Mouse (Mus musculus) CH12F3 (cell line): Measurements from ENCODE around the gene Chst11.

Experiments used
- in situ Hi-C: fragments of 300-500 bp; cut with MboI; formaldehyde crosslinking; loops from 2 replicates; pipeline ENCODE4 v1.14.3; 2020; ENCODE audit warnings: low sequenced_read_pairs

Chst11 gene

DNA sequence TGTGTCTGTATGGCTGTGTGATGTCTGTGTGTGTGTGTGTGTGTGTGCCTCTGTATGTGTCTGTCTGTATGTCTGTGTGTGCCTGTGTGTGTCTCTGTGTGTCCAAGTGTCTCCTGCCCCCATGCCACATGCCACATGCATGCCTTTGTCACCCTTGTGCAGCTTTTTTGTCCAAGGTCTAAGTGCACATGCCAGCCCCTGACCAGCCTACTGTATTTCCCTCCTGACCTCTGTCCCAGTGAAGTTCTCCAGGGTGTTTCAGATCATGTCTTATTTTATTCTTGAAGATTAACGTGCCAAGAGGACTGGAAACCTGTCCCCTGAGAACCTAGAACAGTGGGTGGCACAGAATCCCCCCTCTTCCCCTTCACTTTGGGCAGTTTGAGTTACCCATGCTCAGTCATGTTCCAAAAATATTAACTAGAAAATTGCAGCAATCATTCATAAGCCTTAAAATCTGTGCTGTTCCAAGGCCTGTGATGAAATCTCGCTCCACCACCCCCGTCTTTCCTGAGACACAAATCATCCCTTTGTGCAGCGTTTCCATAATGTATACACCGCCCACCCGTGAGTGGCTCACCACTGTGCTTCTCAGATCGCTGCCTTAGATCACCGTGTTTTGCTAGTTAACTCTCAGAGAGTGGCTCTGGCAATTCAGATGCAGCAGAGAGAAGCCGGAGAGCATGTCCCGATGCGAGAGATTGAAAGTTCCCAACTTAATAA is 180.4 kb downstream of the Chst11 start:
- in situ Hi-C loops: no loop called here

DNA sequence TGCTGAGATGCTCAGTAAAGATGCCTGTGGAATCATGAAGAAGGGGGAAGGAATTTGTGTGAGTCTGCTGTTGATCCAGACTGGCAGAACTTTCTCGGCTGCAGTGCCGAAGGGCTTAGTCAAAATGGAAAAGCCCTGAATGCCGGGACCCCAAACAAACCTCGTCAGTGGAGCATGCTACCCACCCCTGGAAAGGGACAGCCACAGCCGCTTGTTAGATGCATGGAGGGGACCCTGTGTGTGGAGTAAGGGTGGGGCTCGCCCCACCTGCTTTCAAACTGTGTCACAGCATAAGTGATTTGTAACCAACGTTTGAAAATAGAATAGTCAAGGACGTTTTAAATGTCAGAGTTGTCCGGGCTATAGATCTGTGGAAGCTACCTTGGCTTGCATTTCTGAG is 181.0 kb downstream of the Chst11 start:
- in situ Hi-C loops: no loop called here

DNA sequence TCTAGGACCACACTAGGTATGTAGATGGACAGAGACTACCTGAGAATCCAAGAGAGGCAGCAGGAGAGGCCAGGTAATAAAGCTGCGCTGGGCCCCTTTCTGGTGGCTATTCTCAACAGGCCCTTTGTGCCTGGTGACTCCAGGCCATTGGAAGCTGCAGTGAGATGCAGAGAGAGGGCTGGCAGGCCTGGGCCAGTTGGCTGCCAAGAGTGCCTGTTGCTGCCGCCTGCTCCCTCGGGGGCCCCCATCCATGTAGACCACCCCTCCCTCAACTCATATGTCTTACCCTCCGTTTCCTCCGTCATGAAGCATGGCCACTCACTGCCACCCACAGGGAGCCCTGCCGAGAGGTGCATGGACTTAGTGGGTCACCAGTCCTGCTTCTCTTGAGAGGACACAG is 182.2 kb downstream of the Chst11 start:
- in situ Hi-C loops: no loop called here

DNA sequence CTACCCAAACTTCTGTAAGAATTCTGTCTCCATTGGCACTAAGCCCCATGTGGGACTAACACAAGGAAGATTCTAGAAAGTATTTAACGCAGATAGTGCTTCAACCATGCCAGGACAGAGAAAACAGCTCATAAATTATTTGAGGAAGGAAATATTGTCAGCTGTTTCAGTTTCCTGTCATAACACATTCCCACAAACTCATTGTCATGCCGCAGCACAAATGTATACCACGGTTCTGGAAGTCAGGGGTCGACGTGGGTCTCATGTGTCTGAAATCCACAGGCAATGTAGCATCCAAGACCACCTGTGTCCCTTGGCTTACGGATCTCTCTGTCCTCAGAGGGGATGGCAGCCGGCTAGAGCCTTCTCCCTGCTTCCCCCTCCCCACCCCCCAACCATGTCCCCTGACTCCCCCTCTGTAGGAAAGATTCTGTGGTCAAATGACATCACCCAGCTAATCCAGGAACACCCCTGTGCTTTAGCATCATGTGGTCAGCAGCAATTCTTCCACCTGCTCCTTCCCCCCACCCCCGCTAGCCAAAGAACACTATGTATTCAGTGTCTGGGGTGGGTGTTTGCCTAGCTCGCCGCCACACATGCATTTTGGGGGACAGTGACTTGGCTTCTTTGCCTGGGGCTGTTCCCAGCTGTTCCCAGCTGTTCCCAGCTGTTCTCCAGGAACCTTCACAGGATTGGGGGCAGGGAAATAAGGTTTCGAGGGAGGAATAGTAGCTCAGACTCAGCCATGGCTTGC is 183.2 kb downstream of the Chst11 start:
- in situ Hi-C loops: no loop called here

DNA sequence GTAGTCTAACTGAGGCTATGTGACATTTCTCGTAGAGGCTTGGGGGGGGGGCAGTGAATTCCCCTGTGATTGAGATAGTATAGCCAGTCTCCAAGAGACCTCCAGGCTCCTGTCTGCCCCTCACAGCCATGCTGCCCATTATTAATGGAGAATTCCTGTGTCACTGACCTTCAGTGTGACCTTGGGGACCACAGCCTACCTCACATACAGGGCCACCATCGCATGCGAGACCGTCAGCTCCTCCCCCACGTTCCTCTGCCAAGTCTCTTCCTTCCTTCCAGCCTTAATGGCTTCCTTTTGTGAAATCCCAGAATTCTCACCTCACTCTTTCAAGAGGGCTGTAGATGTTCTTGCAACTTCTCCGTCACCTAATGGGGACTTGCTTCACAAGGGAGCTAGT is 184.3 kb downstream of the Chst11 start:
- in situ Hi-C loops: no loop called here

DNA sequence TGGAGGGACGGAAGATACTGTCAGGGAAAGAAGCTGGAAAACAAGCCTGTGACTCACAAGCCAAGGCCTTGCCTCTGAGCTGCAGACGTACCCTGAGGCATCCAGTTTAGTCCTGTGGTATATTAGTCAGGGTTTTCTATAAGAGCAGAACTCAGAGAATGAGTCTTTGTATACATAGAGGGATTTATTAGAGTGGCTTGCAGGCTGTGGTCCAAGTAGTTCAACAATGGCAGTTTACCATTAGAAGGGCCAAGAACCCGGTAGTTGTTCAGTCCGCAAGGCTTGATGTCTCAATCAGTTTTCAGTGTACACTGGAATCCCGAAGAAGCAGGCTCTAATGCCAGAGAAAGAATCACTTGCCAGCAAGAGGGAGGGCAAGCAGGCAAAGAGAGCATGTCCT is 192.9 kb downstream of the Chst11 start:
- in situ Hi-C loops: no loop called here

DNA sequence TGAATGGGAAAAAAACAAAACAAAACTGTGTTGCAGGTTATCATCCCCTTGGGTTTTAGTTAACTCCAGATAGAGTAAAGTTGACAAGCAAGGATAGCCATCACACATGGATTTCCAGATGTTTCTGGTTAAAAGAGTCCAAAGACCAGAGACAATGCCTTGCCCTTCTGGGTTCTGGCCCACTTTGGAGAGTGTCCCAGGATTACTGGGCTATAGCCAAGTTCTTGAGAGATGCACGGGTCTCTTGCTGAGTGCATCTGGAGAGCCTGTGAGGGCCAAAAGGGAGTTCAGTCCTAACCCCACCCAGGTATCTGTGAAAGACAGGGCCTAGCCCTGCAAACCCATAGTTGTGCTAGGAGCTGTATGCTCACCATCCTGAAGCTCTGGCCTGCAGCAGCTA is 193.4 kb downstream of the Chst11 start:
- in situ Hi-C loops: no loop called here

DNA sequence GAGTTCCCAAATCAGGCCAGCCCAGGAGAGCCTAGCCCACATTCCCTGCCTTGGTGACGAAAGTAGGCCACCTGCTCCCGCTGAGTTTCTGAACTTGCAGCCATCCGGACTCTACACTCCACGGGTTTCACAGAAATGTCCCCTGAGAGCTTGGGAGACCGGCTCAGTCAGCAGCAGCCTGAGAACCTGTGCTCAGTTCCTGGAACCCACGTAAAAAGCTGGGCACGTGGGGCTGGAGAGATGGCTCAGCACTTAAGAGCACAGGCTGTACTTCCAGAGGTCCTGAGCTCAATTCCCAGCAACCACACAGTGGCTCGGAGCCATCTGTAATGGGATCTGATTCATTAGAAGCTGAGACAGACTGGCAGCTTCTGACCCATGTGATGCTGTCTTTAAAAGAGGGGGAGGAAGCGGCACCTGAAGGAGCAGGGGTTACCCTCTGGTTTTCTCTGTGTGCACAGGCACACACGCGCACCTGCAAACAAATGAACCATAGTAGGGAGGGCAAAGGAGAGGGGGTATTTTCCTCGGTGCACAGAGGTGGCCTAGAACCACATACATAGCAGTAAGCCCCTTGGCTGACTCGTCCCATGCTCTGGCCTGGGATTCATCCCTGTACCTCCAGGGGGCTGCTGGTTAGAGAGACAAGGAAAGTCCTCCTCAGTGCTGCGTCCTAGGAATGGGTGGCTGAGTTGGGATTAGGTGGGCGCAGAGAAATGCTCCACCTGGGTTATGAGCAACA is 196.7 kb downstream of the Chst11 start:
- in situ Hi-C loops: no loop called here

DNA sequence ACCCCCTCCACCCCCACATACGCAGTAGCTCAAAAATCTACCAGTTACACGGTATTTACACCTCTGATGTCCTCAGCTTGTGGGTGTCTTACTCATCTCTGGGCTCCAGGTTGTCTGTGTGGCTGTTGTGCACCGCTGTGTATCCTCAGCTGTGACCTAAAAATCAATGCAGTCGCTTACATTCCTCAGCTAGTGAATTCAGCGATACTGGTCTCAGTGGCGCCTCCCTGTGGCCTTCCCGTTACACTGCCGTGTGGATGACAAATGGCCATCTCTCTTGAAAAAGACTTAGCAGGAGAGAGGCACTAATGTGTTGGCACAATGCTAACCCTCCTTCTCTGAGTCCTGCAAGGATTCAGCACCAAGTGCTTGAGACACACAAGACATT is 197.3 kb downstream of the Chst11 start:
- in situ Hi-C loops: no loop called here

DNA sequence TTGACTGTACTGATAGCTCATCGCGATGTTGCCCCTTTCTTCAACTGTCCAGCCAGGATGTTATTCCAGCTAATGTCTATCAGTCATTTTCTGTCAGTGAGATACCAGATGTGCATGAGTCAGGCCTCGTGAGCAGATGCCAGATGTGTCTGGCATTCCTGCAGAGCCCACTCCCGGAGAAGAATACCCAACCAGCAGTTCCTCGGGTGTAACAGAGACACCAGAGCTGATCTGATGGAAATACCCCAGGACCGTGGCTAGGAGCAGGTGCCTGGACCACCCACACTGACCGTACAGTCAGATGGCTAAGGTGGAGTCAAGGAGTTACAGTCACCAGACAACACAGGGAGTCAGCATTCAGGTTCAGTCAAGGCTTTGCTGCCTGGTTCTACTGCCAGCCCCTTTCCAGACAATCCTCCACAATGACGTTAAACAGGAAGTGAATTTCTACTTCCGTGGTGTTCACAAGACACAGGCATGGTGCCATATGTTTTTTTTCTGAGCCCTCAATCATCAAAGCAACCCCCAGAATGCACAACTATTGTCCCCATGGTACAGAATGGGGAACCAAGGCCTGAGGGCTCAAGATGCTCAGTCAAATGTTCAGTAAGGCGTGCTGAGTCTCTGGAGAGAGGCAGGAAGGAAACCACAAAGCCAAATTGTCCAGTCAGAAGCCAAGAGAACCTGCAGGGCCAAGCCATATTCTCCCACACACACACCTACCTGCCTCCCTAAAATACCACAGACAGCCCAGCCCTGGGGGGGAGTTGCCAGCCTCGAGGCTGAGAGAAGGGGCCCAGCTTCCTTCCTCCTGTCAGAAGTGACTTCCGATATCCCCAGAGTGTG is 198.6 kb downstream of the Chst11 start:
- in situ Hi-C loops: no loop called here

DNA sequence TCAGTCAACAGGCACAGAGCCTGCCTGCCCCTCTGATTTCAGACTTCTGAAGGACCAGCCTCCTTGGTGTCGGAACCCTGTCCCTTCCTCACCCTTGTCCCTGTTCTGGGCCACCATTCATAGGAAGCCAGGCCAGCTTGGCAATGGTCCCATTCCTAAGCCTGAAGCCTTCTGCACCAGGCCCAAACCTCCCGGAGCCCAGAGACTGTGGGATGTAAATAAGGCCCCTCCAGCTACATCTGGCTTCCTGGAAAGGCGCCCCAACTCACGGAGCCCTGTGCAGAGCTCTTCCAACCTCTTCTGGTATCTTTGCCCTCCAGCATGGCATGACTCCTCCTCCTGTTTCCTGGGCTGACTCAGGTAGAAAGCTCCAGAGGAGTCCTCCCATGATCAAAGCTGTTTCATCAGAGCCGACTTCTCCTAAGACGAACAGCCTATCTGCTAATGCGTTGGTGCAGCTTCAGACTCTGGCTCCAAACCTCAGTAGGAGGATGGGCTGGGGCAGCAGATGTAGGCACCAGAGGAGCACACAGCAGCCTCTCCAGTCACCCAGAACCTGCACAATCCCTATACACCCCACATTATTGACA is 199.3 kb downstream of the Chst11 start:
- in situ Hi-C loops: no loop called here

DNA sequence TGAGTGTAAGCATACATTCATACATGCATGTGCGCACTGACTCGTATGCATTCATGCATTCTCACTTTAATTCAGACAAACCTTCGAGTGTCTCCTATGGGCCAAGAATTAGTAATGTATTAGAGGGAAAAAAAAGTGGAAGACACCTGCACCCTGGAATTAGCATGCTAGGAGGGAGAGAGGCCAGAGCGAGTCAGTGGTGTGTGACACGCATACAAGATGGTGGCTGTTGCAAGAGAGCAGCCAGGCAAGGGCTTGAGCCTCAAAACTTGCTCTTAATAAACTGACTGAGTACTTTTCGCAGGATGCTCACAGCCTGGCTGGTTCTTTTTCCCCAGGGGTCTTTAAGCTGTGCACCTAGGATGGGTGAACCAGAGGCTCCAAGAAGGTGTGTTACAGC is 199.8 kb downstream of the Chst11 start:
- in situ Hi-C loops: no loop called here

DNA sequence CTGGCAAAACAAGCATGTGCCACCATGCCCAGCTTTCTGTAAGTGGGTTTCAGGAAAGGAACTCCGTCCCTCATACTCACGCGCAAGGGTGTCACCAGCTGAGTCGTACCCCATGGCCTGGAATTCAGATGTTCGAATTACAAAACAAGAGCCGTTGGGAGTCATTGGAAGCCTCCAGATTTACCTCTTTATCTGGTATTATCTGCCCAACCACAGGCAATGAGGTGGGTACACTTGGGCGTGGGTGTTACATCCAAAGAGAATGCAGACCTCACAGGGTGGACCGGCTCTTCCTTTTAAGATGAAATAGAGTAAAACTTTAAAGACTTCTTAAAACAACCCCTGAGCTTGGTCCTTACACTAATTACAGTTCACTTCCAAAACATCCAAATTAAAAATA is 200.9 kb downstream of the Chst11 start:
- in situ Hi-C loops: no loop called here

DNA sequence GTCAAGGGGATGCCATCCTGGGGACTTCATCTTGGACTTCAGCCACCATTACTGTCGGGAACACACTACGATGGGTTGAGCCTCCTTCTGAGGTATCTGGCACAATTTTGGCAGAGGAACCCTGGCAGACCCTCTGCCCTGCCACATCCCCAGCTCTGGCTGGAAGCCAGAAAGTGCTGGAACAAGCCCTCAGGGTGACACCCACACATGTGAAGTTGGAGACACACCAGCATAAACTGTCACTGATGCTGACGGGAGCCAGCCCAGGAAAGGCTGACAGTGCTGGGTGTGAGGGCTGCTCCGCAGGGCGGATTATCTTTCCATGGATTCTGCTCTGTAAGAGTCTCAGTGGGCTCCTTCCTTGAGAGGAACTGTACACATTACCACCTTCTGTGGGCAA is 201.7 kb downstream of the Chst11 start:
- in situ Hi-C loops: no loop called here

DNA sequence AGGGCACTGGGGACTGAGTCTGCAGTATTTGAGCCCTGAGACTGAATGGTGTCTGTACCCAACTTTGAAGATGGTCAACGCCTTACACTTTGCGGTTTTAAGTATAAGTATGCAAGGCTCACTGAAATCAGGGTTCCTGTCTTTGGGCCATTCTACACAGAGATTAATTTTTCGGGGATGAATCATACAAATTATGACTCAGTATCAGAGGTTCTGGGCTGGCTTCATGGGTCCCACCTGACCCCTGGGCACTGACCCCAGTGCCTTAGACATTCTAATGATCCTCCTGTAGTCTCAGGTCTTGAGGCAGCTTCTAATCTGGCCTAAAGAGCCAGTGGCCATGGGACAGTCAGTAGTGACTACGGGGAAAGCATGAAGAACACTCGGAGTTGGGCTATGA is 203.8 kb downstream of the Chst11 start:
- in situ Hi-C loops: no loop called here

DNA sequence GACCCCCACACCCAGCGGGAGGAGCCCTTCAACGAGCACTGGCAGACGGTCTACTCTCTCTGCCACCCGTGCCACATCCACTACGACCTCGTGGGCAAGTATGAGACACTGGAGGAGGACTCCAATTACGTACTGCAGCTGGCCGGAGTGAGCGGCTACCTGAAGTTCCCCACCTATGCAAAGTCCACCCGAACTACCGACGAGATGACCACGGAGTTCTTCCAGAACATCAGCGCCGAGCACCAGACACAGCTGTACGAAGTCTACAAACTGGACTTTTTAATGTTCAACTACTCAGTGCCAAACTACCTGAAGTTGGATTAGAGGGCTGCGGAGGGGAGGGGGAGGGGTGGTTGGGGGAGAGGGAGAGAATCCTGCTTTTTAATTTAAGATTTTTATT is 206.2 kb downstream of the Chst11 start:
- in situ Hi-C loops: no loop called here

DNA sequence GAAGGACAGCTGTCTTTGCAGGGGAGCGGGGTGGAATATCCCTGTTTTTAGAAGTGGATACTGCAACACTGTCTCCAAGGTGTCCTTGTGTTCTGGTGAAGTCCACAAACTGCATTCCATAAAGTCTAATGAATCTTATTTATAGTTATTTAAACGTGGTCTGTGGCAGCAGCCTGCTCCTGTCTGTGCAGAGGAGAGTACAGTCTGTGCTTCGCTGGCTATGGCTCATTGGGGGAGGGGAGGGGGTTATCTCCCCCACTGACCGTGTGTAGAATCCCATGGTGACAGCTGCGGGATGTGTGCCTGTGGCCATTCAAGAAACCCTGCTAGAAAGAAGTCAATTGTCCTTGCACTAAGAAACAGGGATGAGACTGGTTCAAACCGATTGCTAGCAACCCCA is 206.7 kb downstream of the Chst11 start:
- in situ Hi-C loops: no loop called here

DNA sequence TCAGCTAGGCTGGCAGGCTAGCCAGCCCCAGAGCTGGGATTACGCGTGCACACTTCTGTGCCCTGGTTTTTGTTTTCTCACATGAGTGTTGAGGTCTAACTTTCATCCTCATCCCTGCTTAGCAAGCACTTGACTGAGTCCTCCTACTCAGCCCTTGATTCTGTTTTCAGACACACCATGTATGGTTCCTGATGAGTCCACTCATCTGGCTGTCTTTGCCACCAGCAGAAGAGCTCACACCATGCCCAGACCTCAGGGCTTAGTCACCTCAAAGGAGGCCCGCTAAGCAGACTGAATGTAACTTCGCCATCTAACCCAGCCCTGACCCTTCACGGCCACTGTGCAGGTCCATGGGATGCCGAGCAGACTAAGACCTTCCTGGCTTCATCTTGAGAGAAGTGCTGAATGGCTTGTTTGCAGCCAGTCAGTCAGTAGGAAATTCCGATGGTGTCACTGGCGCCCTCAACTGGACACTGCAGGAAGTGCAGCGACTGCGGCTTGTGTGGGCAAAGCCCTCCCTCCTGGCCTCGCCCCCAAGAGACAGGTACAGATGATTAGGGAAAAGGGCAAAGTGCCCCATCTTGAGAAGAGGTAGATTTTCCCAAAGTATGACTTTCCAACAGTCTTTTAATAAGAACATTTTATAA is 212.5 kb downstream of the Chst11 start:
- in situ Hi-C loops: no loop called here

DNA sequence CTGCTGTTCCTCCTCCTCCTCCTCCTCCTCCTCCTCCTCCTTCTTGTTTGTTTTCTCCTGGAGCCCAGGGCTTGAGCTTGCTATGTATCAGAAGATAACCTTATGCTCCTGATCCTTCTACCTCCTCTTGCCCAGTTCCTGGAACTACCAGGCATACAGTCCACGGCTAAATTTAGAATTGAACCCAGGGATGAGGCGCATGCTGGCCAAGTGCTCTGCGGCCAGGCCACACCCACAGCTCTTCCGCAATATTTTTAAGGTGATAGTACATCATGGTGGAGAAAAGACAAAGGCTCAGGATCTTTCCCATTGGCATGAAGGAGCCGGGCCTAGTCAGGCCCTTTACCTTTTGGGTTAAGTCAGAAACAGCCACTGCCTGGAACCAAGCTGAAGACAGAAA is 213.4 kb downstream of the Chst11 start:
- in situ Hi-C loops: no loop called here

DNA sequence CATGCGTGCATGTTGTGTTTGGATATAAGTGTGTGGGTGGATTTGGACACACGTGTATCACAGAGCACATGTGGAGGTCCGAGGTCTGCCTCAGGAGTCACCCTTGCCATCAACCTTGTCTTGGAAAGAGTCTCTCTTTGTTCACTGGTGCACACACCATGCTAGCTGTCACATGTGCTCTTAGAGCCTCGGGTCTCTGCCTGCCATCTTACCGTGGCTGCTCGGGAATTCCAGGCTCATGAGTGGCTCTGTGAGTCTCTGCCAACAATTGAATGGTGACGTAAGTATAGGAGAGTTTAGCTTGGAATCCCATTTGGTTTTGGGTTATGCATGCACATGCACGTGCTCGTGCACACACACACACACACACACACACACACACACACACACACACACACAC is 214.0 kb downstream of the Chst11 start:
- in situ Hi-C loops: no loop called here
